Mouse (Mus musculus) cerebellum, postnatal 25 days (tissue): ENCODE data around the gene Bglap3.
"Not testable (repeated sequence)": the region's sequence is repeated elsewhere in the genome, so short reads cannot be mapped to it uniquely, and the experiment has no call there.

Experiments
- DNase-seq, 2 experiments: peaks; one replicate each; pipeline ENCODE4 v3.0.0; 2021; ENCODE audit warnings: mixed read lengths in 2 of 2

Bglap3 gene

DNA sequence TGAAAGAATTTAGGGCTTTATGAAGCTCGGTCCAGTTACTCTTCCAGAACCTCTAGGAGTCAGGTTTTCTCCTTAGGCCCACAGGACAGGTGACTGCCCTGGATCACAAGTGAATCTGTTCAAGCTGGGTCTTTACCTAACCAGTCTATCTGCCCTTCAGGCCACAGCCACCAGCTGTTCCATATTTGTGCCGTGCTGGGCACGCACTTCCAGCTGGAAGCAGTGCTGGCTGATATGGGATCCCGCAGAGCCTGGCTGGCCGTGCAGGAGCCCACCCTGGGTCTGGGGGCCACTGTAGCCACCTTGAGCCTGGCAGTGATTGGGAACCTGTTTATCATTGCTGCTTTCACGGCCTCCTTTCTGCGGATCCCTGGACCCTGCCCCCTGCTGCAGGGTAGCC is 4.1 kb upstream of the Bglap3 start:
- not testable (repeated sequence) for DNase-seq

DNA sequence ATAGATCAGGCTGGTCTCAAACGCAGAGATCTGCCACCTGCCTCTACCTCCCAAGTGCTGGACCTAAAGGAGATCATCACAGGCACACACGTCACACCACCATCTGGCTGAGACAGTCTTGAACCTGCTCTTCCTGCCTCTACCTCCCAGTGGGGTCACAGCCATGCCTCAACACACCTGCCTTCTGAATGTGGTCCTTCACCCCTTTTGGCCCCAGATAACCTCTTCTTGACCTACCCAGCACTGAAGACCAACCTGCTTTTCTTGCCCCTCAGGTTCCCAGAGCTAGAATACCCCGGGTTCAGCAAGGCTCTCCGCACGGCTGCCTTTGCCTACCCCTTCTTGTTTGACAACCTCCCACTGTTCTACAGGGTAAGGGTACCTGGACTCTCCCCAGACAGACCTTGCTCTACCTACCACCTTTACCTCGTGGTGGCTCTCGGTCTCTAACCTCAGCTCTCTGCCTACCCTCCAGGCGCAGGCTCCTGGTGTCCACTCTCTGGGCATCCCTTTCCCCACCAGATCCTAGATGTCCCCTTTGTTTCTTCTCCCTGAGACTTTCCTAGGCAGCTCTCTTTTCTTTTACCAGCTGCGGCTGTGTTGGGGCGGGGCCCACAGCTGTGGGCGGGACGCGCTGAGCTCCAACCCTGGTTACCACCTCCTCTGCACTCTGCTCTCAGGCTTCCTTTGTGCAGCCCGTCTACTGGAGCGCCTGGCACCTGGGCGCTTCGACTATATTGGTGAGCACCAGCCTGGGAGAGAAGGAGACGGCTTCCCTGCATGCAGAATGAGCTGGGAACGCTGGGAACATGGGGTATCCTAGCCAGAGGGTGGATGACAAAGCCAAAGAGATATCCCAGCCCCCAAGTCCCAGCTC is 3.4 kb upstream of the Bglap3 start:
- DNase-seq = not testable (repeated sequence)

- not testable (repeated sequence) for DNase-seq
Measured at GRCm38 (mm10) chr3:88368511-88368910, 4.0 kb downstream of the Bglap3 start.

- DNase-seq = not testable (repeated sequence)
Measured at GRCm38 (mm10) chr3:88367517-88367916, 5.0 kb downstream of the Bglap3 start.

DNA sequence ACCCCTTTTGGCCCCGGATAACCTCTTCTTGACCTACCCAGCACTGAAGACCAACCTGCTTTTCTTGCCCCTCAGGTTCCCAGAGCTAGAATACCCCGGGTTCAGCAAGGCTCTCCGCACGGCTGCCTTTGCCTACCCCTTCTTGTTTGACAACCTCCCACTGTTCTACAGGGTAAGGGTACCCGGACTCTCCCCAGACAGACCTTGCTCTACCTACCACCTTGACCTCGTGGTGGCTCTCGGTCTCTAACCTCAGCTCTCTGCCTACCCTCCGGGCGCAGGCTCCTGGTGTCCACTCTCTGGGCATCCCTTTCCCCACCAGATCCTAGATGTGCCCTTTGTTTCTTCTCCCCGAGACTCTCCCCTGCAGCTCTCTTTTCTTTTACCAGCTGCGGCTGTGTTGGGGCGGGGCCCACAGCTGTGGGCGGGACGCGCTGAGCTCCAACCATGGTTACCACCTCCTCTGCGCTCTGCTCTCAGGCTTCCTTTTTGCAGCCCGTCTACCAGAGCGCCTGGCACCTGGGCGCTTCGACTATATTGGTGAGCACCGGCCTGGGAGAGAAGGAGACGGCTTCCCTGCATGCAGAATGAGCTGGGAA is 5.6 kb downstream of the Bglap3 start:
- not testable (repeated sequence) for DNase-seq

DNA sequence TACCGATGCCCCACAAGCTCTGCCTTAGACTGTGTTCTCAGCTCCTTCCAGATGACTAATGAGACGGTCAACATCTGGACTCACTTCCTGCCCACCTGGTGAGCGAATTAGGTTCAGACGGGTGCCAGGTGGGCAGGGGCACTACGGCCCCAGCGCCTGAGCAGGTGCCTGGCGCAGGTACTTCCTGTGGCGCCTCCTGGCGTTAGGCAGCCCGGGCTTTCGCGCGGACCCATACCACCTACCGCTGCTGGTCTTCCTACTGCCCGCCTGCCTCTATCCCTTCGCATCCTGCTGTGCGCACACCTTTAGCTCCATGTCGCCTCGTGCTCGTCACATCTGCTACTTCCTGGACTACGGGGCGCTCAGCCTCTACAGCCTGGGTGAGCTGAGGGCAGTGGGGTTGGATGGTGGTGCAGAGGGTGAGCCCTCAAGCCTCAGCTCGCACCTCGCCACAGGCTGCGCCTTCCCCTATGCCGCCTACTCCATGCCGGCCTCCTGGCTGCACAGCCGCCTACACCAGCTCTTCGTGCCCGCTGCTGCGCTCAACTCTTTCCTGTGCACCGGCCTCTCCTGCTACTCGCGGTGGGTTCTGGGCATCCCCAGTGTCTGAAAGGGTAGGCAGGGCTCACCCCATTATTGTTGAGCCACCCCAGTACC is 6.7 kb downstream of the Bglap3 start:
- DNase-seq = no peak

- DNase-seq = peak in 1 of 2 experiments; percentile 58
Measured at GRCm38 (mm10) chr3:88364337-88364736, 8.2 kb downstream of the Bglap3 start, which contains the start of gene Paqr6. Paqr6 (plus strand) TSS chr3:88364584.

- DNase-seq = no peak
Measured at GRCm38 (mm10) chr3:88363700-88364099, 8.8 kb downstream of the Bglap3 start.

GRCm38 (mm10) chr3:88361612-88362313 is 10.8 kb downstream of the Bglap3 start:
- no peak for DNase-seq

GRCm38 (mm10) chr3:88361096-88361495 is 11.4 kb downstream of the Bglap3 start:
- no peak for DNase-seq

GRCm38 (mm10) chr3:88359989-88360388 is 12.6 kb downstream of the Bglap3 start:
- no peak for DNase-seq

DNA sequence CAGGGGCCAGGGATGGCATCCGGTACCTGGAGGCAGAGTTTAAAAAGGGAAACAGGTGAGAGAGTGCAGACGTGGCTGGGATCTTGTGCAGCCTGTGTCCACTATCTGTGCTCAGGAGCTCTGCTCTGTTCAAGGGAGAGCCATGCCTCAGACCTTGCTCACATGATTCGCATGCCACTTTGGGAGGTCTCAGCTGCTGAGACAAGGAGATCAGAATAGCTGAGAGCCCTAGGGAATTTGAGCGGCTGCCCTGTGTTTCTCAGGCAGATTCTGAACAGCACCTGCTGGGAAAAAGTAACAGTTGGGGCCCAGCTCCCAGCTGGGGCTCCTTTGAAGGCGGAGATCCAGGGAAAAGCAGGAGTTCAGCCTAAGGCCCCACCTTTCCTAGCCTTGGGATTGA is 13.0 kb downstream of the Bglap3 start:
- no peak for DNase-seq

DNA sequence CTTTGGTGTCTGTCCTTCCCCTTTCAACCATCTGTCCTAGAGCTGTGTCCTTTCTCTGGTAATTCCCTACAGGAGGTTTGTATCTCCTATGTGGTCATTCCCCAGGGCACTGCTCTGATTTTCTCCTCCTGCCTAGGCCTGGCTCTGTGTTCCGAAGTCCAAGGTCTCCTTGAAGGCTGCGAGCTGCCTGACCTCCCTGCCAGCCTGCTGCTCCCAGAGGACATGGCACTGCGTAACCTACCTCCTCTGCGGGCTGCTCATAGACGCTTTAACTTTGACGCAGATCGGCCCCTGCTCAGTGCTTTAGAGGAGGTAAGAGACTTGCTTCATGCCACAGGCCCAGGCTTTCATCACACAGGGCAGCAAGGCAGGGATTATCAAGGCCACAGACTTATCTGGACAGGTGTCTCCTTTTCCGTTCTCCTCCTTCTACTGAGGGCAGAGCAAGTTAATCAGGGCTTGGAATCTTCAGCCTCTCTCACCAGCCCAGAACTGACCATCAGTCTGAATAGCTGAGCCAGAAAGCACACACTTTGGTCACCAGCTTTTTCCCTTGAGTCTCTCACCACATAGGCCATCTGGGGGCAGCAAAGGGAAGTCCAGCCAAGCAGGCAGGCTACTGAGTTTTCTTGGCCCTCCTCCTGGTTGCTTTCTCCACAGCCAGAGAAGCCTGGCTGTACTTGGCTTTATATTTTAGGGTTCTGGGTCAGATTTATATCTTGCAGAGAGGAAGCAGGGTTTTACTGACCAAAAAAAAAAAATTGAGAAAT is 18.0 kb downstream of the Bglap3 start:
- peak; percentile 40 to 63 for DNase-seq

GRCm38 (mm10) chr3:88352907-88353306 is 19.6 kb downstream of the Bglap3 start:
- peak; percentile 81 to 82 for DNase-seq

DNA sequence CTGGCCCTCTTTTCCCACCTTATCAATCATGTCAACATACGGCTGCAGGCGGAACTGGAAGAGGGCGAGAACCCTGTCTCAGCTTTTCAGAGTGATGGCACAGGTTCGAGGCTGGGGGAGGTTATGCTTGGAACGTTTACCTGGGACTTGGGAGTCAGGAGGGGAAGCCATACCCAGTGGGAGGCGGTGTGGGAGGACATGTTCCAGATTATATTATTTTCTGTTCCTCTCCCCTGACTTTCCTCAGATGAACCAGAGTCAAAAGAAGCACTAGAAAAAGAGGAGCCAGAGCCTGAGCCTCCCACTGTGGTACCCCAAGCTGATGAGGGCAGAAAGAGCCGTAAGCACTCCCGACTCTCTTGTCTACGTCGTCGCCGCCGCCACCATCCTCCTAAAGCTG is 21.8 kb downstream of the Bglap3 start:
- DNase-seq = no peak

DNA sequence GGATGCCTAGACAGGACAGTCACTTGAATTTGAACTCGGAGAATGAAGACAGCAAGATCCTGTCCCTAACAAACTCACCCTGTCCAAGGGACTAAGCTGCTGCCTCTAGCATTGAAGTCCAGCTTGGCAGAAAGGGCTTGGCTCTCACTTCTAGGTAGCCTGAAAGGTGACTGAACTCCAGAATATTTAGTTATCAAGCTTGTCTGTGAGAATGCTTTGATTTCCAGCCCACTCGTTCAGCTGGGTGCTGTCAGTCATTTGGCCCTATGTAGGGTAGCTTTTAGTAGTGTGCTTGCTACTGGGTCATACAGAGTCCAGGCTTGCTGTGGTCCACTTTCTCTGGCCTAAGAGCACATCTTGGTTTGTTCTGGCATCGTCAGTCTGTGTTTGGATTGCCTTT is 33.5 kb downstream of the Bglap3 start:
- DNase-seq = no peak

GRCm38 (mm10) chr3:88338316-88338715 is 34.2 kb downstream of the Bglap3 start:
- DNase-seq = no peak

GRCm38 (mm10) chr3:88337367-88338020 is 35.0 kb downstream of the Bglap3 start:
- peak in 1 of 2 experiments; percentile 20 for DNase-seq

DNA sequence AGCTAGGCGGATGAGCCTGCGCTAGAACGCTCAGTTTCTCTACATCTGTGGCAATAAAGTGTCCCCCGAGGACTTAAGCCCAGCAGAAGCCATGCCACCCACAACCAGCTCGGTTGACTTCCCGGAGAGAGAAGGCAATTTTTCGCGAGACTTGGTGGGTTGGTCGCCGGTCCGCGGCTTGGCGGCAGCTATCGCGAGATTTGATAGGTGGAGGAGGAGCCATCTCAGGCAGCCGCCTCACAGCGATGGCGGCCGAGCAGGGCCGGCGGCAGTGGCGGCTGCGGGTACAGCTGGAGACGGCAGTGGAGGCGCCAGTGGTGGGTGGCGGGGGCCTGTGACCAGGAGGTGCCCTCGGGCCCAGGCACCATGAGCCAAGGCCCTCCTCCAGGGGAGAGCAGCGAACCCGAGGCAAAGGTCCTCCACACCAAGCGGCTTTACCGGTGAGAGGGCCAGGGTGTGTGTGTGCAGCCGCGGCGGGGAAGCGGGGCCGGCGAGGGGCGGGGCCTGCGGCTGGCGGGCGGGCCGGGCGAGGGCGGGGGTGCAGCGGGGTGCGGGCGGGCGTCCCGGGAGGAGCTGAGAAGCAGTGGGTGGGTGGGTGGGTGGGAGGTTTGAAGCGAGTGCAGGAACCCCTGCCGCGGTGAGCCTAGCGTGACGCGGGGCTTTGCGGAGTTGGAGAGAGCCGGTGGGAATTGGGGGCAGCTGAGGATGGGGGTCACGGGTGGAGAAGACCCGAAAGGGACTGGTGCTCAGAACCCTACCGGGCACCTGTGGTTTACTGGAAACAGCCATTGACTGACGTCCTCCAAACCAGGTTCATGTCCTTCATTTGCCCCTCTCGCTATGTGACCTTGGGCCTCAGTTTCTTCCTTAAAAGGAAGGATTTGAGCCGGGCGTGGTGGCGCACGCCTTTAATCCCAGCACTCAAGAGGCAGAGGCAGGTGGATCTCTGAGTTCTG is 36.2 kb downstream of the Bglap3 start, which contains the start of the genes Tmem79 and Smg5:
Gene Tmem79, minus strand, starts transcription at position 91 of the 956 bp plus-strand sequence.
Gene Smg5, plus strand, starts transcription at position 203 of the 956 bp plus-strand sequence.
- peak; percentile 97 to 98 for DNase-seq

DNA sequence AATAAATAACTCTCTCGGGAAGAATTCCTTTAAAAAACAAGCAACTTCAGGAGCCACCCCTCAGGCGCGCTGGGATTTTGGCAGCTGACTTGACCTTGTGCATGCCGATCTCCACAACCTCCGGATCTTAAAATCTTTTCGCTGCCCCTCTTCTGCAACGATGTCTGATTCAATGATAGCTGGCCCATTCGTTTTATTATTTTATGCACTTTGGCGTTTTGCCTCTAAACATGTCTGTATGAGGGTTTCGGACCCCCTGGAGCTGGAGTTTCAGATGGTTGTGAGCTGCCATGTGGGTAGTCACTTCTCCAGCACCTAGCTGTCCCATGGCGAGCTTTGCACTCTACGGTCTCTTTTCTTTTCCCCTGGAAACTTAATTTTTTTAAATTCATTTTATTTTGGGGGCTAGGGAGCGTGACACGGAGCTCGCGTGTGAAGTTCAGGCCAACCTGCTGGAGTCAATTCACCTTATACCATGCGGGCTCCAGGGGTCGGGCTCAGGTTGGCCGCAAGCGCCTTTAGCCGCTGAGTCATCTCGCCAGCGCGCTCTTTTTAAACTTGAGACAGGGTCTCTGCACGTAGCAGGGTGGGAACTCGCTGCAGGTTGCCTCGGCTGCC is 37.0 kb downstream of the Bglap3 start:
- DNase-seq = no peak
